Mouse (Mus musculus) right cerebral cortex, postnatal 14 days (tissue): ENCODE measurements around the gene Atp6v0a1.

Source experiments
- DNase-seq: peaks from one replicate; pipeline ENCODE4 v3.0.0; 2022

Gene Atp6v0a1

GRCm38 (mm10) chr11:101086756-101087681, 77.8 kb downstream of the Atp6v0a1 start, which contains the start of gene Mlx:
Mlx (plus strand) TSS chr11:101087277.
- peak; percentile 91 for DNase-seq

- no peak for DNase-seq
These were observed 78.4 kb downstream of the Atp6v0a1 start for GRCm38 (mm10) chr11:101087682-101088055.

GRCm38 (mm10) chr11:101089931-101090330, 80.7 kb downstream of the Atp6v0a1 start:
- DNase-seq, result no peak

- DNase-seq, result no peak
These were observed 85.7 kb downstream of the Atp6v0a1 start for GRCm38 (mm10) chr11:101094930-101095313.

GRCm38 (mm10) chr11:101095314-101096024, 86.2 kb downstream of the Atp6v0a1 start, which contains the start of gene Psmc3ip:
Psmc3ip (minus strand) TSS chr11:101095436.
- DNase-seq, result peak; percentile 93

GRCm38 (mm10) chr11:101098231-101098630, 89.0 kb downstream of the Atp6v0a1 start:
- no peak for DNase-seq

GRCm38 (mm10) chr11:101103011-101103410, 93.8 kb downstream of the Atp6v0a1 start:
- DNase-seq, result no peak

- DNase-seq, result no peak
These were observed 100.1 kb downstream of the Atp6v0a1 start for GRCm38 (mm10) chr11:101109351-101109750.

- DNase-seq, result no peak
These were observed 101.5 kb downstream of the Atp6v0a1 start for GRCm38 (mm10) chr11:101110708-101111107.

- DNase-seq, result no peak
These were observed 101.9 kb downstream of the Atp6v0a1 start for GRCm38 (mm10) chr11:101111178-101111577.

- DNase-seq, result no peak
These were observed 102.9 kb downstream of the Atp6v0a1 start for GRCm38 (mm10) chr11:101112186-101112585.
